Mouse (Mus musculus): ENCODE measurements around the gene Gzmg. TPM values are rescaled to one million over a fixed set of nuclear protein-coding genes. Genes with fewer than 3 reads are reported as not detected.
A peak's percentile ranks its signal among the peaks of the same experiment; 100 is the strongest.
"Not testable (repeated sequence)": the region's sequence is repeated elsewhere in the genome, so short reads cannot be mapped to it uniquely, and the experiment has no call there.

Gzmg gene
- polyA plus RNA-seq, 1 experiment from 2014 or later = not detected

DNA sequence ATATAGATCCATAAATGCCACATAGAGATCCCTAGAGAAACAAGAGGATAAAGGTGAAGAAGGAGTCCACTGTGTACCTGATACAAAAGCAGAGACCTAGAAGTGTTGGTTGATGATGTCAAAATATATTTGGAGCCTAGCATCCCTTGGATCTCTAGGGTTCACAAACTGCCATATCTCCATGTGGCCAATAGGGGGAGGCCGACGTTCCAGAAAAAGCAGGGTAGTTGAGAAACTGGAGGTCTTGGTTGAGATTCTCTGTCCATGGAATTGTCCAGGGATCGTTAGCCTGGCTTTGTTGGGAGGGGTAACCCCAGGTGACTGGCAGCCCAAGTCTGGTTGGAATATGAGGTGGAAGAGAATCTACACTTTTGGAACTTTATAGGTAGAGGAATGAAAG is 31.0 kb downstream of the Gzmg start:
- H3K9ac ChIP-seq (replicated peaks; ENCODE audit: low read depth) = no peak overlapping the region
- no peaks in the 10 kb centered on the region for H3K27me3 ChIP-seq (replicated peaks; ENCODE audit: insufficient read depth, low read length)
- H3K4me2 ChIP-seq (replicated peaks; ENCODE audit: low read depth, low read length) = no peak overlapping the region
- TF ChIP-seq EP300 (IDR thresholded peaks at IDR 0.05) (no peak), CTCF (IDR thresholded peaks at IDR 0.05) (peak; percentile 33; the same call in 1 of the 2 replicates)
- DNase-seq (ENCODE audit: low spot score) = no peak
- no peak overlapping the region for H3K27ac ChIP-seq (ENCODE audit: low read length)
- no peaks in the 10 kb centered on the region for H3K36me3 ChIP-seq (ENCODE audit: insufficient read depth, low read length)
- no peaks in the 10 kb centered on the region for H3K9me3 ChIP-seq (ENCODE audit: low read length)
- ATAC-seq = no peak
- no peak overlapping the region for H3K4me3 ChIP-seq (ENCODE audit: low read depth, low read length)
- no peaks in the 10 kb centered on the region for H3K4me1 ChIP-seq (ENCODE audit: insufficient read depth, low read depth, low read length)
- WGBS = 45% methylated on average over 3 of the region's 3 CpGs

DNA sequence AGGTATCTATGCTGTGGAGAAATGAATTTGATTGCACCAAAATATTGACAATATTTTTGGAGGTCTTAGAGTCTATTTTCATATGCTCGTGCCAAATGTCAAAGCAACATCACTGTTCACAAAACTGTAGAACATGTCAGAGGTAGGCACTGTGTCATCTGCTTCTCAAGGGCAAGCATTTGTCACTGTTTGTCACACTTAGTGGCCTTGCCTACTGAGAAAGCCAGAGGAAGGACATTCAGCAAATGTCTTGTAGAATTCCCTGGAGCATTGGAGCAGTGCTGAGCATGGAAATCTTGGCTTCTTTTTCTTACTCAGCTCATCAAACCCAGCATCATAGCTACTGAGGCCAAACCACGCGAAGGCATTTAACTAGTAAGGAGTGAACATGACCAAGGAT is 35.9 kb downstream of the Gzmg start:
- no peak overlapping the region for H3K27ac ChIP-seq (ENCODE audit: low read length)
- ATAC-seq (no peak), DNase-seq (ENCODE audit: low spot score) (no peak)
- TF ChIP-seq EP300 (IDR thresholded peaks at IDR 0.05) (no peak), CTCF (IDR thresholded peaks at IDR 0.05) (no peak)
- no peak overlapping the region for H3K4me3 ChIP-seq (ENCODE audit: low read depth, low read length)
- H3K9me3 ChIP-seq (ENCODE audit: low read length) = no peaks in the 10 kb centered on the region
- H3K27me3 ChIP-seq (replicated peaks; ENCODE audit: insufficient read depth, low read length) = no peaks in the 10 kb centered on the region
- WGBS = 83% methylated on average over 3 of the region's 3 CpGs
- H3K4me2 ChIP-seq (replicated peaks; ENCODE audit: low read depth, low read length) = no peak overlapping the region
- no peaks in the 10 kb centered on the region for H3K4me1 ChIP-seq (ENCODE audit: insufficient read depth, low read depth, low read length)
- H3K36me3 ChIP-seq (ENCODE audit: insufficient read depth, low read length) = no peaks in the 10 kb centered on the region
- H3K9ac ChIP-seq (replicated peaks; ENCODE audit: low read depth) = no peak overlapping the region

DNA sequence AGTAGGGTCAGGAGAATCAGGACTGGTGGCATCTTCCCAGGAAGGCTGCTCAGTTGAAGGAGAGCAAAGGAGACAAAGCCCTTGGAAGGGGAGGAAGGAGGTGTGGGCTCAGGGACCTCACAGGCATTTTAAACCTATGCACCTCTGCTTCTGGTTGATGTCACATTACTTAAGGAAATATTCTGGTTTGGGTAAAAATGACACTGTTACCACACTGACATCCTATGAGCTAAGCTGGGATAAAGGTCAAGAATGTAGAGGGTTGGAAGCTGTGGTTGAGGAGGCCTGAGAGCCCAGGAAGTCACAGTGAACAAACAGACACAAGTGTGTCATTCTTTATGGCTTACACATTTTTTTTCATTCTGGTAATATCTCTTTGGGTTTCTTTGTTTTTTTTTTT is 38.9 kb downstream of the Gzmg start, which contains the start of gene Gzme:
Gene Gzme, minus strand, starts transcription at position 101 of the 400 bp plus-strand sequence.
- Histone ChIP-seq H3K36me3 (ENCODE audit: insufficient read depth, low read length) (no peaks in the 10 kb centered on the region), H3K4me3 (ENCODE audit: low read depth, low read length) (no peak within 1 kb of the TSS), H3K27ac (ENCODE audit: low read length) (no peak within 1 kb of the TSS), H3K4me2 (replicated peaks; ENCODE audit: low read depth, low read length) (no peak within 1 kb of the TSS), H3K9ac (replicated peaks; ENCODE audit: low read depth) (no peak within 1 kb of the TSS), H3K9me3 (ENCODE audit: low read length) (no peaks in the 10 kb centered on the region), H3K4me1 (ENCODE audit: insufficient read depth, low read depth, low read length) (no peaks in the 10 kb centered on the region), H3K27me3 (replicated peaks; ENCODE audit: insufficient read depth, low read length) (no peaks in the 10 kb centered on the region)
- ATAC-seq = no peak
- TF ChIP-seq EP300 (IDR thresholded peaks at IDR 0.05) (no peak), CTCF (IDR thresholded peaks at IDR 0.05) (no peak)
- no peak for DNase-seq (ENCODE audit: low spot score)

DNA sequence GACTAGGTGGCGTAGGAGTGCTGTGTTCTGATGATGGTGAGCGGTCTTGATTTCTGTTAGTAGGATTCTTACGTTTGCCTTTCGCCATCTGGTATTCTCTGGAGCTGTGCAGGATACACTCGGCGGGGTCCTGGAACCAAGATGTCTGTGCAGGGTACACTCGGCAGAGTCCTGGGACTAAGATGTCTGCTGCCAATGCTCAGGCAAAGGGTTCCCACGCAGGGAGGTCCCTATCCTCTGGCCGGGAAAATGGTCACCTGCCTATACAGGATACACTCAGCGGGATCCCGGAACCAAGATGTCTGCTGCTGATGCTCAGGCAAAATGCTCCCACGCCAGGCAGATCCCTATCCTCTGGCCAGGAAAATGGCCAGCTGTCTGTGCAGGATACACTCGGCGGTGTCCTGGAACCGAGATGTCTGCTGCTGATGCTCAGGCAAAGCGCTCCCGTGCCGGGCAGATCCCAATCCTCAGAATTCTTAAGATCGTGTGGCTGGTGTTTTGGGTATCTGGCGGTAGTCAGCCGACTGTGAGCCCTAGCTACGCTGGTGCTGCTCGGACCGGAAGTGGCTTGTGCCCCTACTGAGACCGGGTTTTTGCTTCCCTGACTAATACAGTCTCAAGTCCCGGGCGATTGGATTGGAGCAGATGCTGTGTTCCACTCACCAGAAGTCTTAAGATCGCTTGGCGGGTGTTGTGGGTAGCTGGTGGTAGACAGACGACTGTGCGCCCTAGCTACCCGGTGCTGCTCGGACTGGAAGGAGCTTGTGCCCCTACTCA is 43.7 kb downstream of the Gzmg start:
- not testable (repeated sequence) for H3K9me3 ChIP-seq (ENCODE audit: low read length); H3K4me1 ChIP-seq (ENCODE audit: insufficient read depth, low read depth, low read length); H3K9ac ChIP-seq (replicated peaks; ENCODE audit: low read depth); H3K27me3 ChIP-seq (replicated peaks; ENCODE audit: insufficient read depth, low read length); DNase-seq (ENCODE audit: low spot score); ATAC-seq; H3K36me3 ChIP-seq (ENCODE audit: insufficient read depth, low read length); H3K4me2 ChIP-seq (replicated peaks; ENCODE audit: low read depth, low read length); H3K4me3 ChIP-seq (ENCODE audit: low read depth, low read length); H3K27ac ChIP-seq (ENCODE audit: low read length)
- WGBS = 91% methylated on average over 33 of the region's 33 CpGs

Other genes with a start within 250 kb of the Gzmg start
- 7.6 and 10.4 TPM in 2 replicates for gene Cma1, start 214.9 kb downstream of the Gzmg start, polyA plus RNA-seq (2015; fragmentation: Nextera tagmentation; extraction: Ambion mirVana)
- gene Cma2, start 208.6 kb downstream of the Gzmg start, polyA plus RNA-seq (2015; fragmentation: Nextera tagmentation; extraction: Ambion mirVana) = not detected in 2 replicates
- gene Mcpt1, start 141.6 kb downstream of the Gzmg start, polyA plus RNA-seq (2015; fragmentation: Nextera tagmentation; extraction: Ambion mirVana) = not detected in 2 replicates
- not detected in 2 replicates for gene Mcpt9, start 129.1 kb downstream of the Gzmg start, polyA plus RNA-seq (2015; fragmentation: Nextera tagmentation; extraction: Ambion mirVana)
- 0.13 TPM in 1 of 2 replicates, not detected in the other for gene Mcpt2, start 117.5 kb downstream of the Gzmg start, polyA plus RNA-seq (2015; fragmentation: Nextera tagmentation; extraction: Ambion mirVana)
- 0.54 and 1.5 TPM in 2 replicates for gene Mcpt4, start 97.3 kb downstream of the Gzmg start, polyA plus RNA-seq (2015; fragmentation: Nextera tagmentation; extraction: Ambion mirVana)
- 5.0 and 5.6 TPM in 2 replicates for gene Mcpt8, start 74.3 kb downstream of the Gzmg start, polyA plus RNA-seq (2015; fragmentation: Nextera tagmentation; extraction: Ambion mirVana)
- 0.29 and 0.31 TPM in 2 replicates for gene Ctsg, start 57.0 kb downstream of the Gzmg start, polyA plus RNA-seq (2015; fragmentation: Nextera tagmentation; extraction: Ambion mirVana)
- not detected in 2 replicates for gene Gzme, start 39.0 kb downstream of the Gzmg start, polyA plus RNA-seq (2015; fragmentation: Nextera tagmentation; extraction: Ambion mirVana)
- not detected in 2 replicates for gene Gzmd, start 27.0 kb downstream of the Gzmg start, polyA plus RNA-seq (2015; fragmentation: Nextera tagmentation; extraction: Ambion mirVana)
- not detected in 2 replicates for gene Gzmn, start 15.0 kb upstream of the Gzmg start, polyA plus RNA-seq (2015; fragmentation: Nextera tagmentation; extraction: Ambion mirVana)
- gene Gzmf, start 51.8 kb upstream of the Gzmg start, polyA plus RNA-seq (2015; fragmentation: Nextera tagmentation; extraction: Ambion mirVana) = not detected in 2 replicates
- not detected in 2 replicates for gene Gzmc, start 75.1 kb upstream of the Gzmg start, polyA plus RNA-seq (2015; fragmentation: Nextera tagmentation; extraction: Ambion mirVana)
- gene Gzmb, start 102.7 kb upstream of the Gzmg start, polyA plus RNA-seq (2015; fragmentation: Nextera tagmentation; extraction: Ambion mirVana) = 1.4 TPM in 2 replicates
- gene Atp12a, start 205.5 kb upstream of the Gzmg start, polyA plus RNA-seq (2015; fragmentation: Nextera tagmentation; extraction: Ambion mirVana) = 1.7 and 1.8 TPM in 2 replicates
- gene Rnf17, start 243.0 kb upstream of the Gzmg start, polyA plus RNA-seq (2015; fragmentation: Nextera tagmentation; extraction: Ambion mirVana) = 0.39 and 0.47 TPM in 2 replicates

Data from lung, postnatal 0 days (tissue).